Mouse (Mus musculus) testis, adult 2 months (tissue): ENCODE measurements around the gene Slc2a5.

Source experiments
- CTCF ChIP-seq: fragments of 200-500 bp; IDR thresholded peaks from 2 replicates; pipeline ENCODE4 v1.5.1; 2012; ENCODE audit warnings: low read depth, mild to moderate bottlenecking, inconsistent platforms, low read length, moderate library complexity; ENCODE audit not compliant: control insufficient read depth, insufficient read depth, insufficient replicate concordance
- POLR2A ChIP-seq: fragments of 200-500 bp; IDR thresholded peaks from 2 replicates; pipeline ENCODE4 v1.6.1; 2012; ENCODE audit warnings: low read depth, mild to moderate bottlenecking, inconsistent platforms, low read length, moderate library complexity; ENCODE audit not compliant: control insufficient read depth

GRCm38 (mm10) chr4:150144242-150144641 lies 25.2 kb downstream of the Slc2a5 start:
- TF ChIP-seq CTCF (no peak), POLR2A (no peak)
